Mouse (Mus musculus) midbrain, embryonic 12.5 days (tissue): Measurements from ENCODE around the gene Fbn1. TPM values are rescaled to one million over a fixed set of nuclear protein-coding genes. Genes with fewer than 3 reads are reported as not detected.

ENCODE experiments used
- ATAC-seq: fragments of 200-750 bp; cut with Nextera tagmentation; 2 replicates; pipeline ENCODE4 v1.8.0; 2017; ENCODE audit warnings: low read depth, moderate TSS enrichment, moderate library complexity; ENCODE audit not compliant: low FRiP score
- H3K27ac ChIP-seq: fragments of 300-500 bp; sonication (generic); replicated peaks from 2 replicates; pipeline ENCODE4 v1.5.1; 2016; ENCODE audit warnings: mild to moderate bottlenecking
- H3K27me3 ChIP-seq: fragments of 300-500 bp; sonication (generic); 2 replicates; pipeline ENCODE4 v1.6.1; 2016; ENCODE audit warnings: mild to moderate bottlenecking
- H3K36me3 ChIP-seq: fragments of 300-500 bp; sonication (generic); 2 replicates; pipeline ENCODE4 v1.6.1; 2016
- H3K4me1 ChIP-seq: fragments of 300-500 bp; sonication (generic); 2 replicates; pipeline ENCODE4 v1.6.1; 2016
- H3K4me2 ChIP-seq: fragments of 300-500 bp; sonication (generic); replicated peaks from 2 replicates; pipeline ENCODE4 v1.6.1; 2016; ENCODE audit warnings: mild to moderate bottlenecking, moderate library complexity
- H3K4me3 ChIP-seq: fragments of 300-500 bp; sonication (generic); 2 replicates; pipeline ENCODE4 v1.5.1; 2016; ENCODE audit warnings: mild to moderate bottlenecking
- H3K9ac ChIP-seq: fragments of 300-500 bp; sonication (generic); replicated peaks from 2 replicates; pipeline ENCODE4 v1.6.1; 2016; ENCODE audit warnings: mild to moderate bottlenecking, moderate library complexity
- H3K9me3 ChIP-seq: fragments of 300-500 bp; sonication (generic); 2 replicates; pipeline ENCODE4 v1.6.1; 2016; ENCODE audit warnings: mild to moderate bottlenecking
- WGBS: fragments of 180-500 bp; shearing (Covaris S2); methylation state at CpG from one replicate; pipeline ENCODE4 v1.1.7; 2016; 5-methylcytosine and 5-hydroxymethylcytosine counted together
- polyA plus RNA-seq: library from polyadenylated mRNA; unstranded; fragments of >200 nt; fragmentation: Nextera tagmentation; extraction: Ambion mirVana; gene quantifications from 2 replicates; pipeline ENCODE4 v1.2.1, GENCODE M21; 2016

The Fbn1 gene
- polyA plus RNA-seq, 1 experiment from 2014 or later = 10.9 TPM

DNA sequence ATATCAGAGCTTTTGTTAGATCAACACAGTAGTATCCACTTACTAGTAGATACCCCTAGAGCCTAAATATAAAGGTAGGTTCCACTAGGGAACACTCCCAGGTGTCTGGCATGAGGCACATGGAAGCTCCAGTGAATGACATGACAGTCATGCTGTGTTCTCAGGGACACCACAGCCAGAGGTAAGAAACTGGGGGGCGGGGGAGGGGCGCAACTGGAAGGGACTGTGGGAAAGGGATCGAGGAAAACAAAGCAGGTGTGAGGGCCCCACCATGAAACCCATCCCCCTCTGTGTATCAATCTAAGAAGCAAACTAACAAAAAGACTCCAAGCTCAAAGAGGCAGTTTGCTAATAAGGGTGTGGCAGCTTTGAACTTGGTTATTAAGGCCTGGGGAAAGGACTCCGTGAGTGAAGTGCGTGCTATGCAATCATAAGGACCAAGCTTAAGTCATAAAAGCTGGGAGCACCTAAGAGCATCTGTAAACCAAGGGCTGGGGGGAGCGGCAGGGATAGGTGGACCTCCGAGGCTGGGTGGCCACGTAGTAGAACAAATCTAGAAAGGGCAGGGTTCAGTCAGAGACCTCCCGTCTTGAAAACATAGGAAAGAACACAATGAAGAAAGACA is 60.4 kb downstream of the Fbn1 start:
- no peaks in the 10 kb centered on the region for H3K27me3 ChIP-seq
- ATAC-seq = no peak
- WGBS = 85% methylated on average over 9 of the region's 9 CpGs
- H3K27ac ChIP-seq = no peak overlapping the region
- H3K4me1 ChIP-seq = no peaks in the 10 kb centered on the region
- no peaks in the 10 kb centered on the region for H3K36me3 ChIP-seq
- no peak overlapping the region for H3K4me2 ChIP-seq
- H3K9me3 ChIP-seq = no peaks in the 10 kb centered on the region
- H3K4me3 ChIP-seq = no peak overlapping the region
- H3K9ac ChIP-seq = no peak overlapping the region

DNA sequence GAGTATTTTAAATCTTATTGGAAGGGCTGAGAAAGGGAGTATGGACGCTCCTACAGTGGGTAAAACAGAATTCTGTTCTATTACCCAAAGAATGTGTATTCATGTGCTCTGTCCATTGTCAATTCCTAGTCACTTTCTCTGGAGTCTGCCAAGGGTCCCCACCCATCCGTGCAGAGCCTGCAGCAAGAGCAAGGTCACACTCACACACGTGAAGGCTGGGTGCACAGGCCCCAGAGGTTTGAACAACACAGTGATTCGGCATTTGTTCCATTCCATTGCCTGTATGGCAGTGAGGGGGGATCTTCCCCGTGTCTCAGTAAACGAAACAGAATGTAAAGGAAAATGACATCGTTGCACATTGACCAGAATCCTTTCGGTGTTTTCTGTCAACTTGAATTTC is 69.4 kb downstream of the Fbn1 start:
- H3K36me3 ChIP-seq = no peaks in the 10 kb centered on the region
- H3K27me3 ChIP-seq = no peaks in the 10 kb centered on the region
- H3K27ac ChIP-seq = no peak overlapping the region
- WGBS = 75% methylated on average over 8 of the region's 8 CpGs
- no peaks in the 10 kb centered on the region for H3K9me3 ChIP-seq
- no peak overlapping the region for H3K4me3 ChIP-seq
- no peak overlapping the region for H3K4me2 ChIP-seq
- no peak for ATAC-seq
- no peaks in the 10 kb centered on the region for H3K4me1 ChIP-seq
- no peak overlapping the region for H3K9ac ChIP-seq

DNA sequence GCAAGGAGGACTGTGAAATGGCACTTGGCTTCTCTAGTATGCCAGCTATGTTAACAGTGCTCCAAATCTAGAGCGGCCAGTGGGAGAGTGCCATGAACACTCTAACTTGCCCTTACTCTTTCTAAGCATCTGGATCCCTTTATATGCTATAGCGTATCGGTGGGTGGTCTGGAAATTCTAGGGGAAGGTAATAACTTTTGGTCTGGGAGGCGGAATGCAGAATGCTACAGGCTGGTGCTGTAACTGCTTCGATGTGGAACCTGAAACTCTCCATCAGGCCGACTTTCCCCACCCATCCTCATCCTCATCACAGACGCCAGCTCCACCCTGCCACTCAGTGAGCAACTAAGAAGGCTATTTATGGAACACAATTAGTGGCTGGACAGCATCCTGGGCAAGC is 71.6 kb downstream of the Fbn1 start:
- ATAC-seq = no peak
- Histone ChIP-seq H3K4me2 (no peak overlapping the region), H3K4me3 (no peak overlapping the region)

DNA sequence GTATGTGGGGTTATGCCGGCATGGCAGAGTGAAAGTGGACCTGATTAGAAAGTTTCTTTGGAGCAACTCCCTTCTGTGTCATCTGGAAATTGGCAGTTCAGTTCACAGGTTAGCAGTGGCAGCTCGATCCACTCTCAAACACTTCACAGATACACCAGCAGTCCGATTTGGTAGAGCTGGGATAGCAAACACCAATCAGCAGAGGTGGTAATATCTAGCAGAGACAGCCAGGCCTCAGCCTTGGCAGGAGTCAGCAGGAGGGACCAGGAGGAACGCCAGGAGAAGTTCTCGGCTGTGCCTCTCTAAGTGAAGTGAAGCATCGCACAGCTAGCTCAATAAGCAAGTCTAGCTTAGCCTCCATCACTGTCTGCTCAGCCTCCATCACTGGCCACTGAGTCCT is 74.3 kb downstream of the Fbn1 start:
- Histone ChIP-seq H3K4me2 (no peak overlapping the region), H3K27ac (no peak overlapping the region), H3K27me3 (no peaks in the 10 kb centered on the region), H3K4me3 (no peak overlapping the region), H3K4me1 (no peaks in the 10 kb centered on the region), H3K36me3 (no peaks in the 10 kb centered on the region), H3K9ac (no peak overlapping the region), H3K9me3 (no peaks in the 10 kb centered on the region)
- 90% methylated on average over 6 of the region's 6 CpGs for WGBS
- no peak for ATAC-seq

More for the DNA sequence above, 71.6 kb downstream of the Fbn1 start:
- H3K36me3 ChIP-seq = no peaks in the 10 kb centered on the region
- no peak overlapping the region for H3K27ac ChIP-seq
- H3K27me3 ChIP-seq = no peaks in the 10 kb centered on the region
- 78% methylated on average over 7 of the region's 7 CpGs for WGBS
- H3K9ac ChIP-seq = no peak overlapping the region
- H3K4me1 ChIP-seq = no peaks in the 10 kb centered on the region
- H3K9me3 ChIP-seq = no peaks in the 10 kb centered on the region

DNA sequence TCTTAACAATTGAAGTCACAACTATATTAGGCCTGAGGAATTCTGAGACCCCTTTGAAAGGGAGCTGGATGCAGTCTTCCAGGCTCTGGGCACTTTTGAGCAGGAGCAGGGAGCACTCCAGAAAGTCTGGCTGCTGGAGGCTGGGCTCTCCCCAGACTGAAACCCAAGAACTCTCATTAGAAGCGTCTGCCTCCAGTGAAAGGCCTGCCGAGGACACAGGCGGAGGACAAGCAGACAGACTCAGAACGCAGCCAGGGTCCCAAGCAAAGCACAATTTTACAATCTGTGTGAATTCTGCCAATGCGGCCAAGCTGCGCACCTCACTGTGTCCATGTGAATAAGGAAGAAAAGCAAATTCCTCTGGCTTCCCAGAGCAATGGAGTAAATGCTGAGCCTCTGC is 76.3 kb downstream of the Fbn1 start:
- H3K4me2 ChIP-seq = no peak overlapping the region
- no peaks in the 10 kb centered on the region for H3K9me3 ChIP-seq
- no peaks in the 10 kb centered on the region for H3K36me3 ChIP-seq
- H3K4me1 ChIP-seq = no peaks in the 10 kb centered on the region
- WGBS = 73% methylated on average over 6 of the region's 6 CpGs
- no peak overlapping the region for H3K27ac ChIP-seq
- H3K27me3 ChIP-seq = no peaks in the 10 kb centered on the region
- H3K4me3 ChIP-seq = no peak overlapping the region
- no peak for ATAC-seq
- no peak overlapping the region for H3K9ac ChIP-seq

DNA sequence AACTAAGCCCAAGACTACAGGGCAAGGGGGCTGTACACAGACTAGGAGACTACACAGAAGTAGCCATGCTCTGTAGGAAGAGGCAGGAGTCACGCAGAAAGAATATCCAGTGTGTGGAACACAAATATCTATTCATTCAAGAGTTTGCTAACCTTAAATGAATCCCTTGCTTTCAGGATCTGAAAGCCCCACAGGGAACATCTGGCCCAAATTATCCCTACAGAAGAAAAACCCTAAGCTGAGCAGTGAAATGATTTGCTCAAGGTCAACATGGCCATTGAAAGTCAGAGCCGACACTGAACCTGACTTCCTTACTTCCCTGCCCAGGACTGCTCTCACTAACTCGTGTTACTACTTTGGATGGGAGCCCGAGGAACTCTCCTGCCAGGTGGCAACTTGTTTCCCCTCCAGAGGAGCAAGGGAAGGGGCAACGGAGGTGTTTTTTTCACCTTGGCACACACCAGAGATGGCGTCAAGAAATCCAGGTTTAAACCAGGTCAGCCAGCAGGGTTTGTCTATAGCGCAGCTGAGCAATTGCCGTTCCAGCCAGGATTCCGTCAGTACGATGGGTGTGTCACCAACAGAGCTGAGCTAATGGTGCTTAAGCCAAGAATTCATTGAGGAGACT is 78.9 kb downstream of the Fbn1 start:
- H3K36me3 ChIP-seq = no peaks in the 10 kb centered on the region
- WGBS = 87% methylated on average over 10 of the region's 10 CpGs

DNA sequence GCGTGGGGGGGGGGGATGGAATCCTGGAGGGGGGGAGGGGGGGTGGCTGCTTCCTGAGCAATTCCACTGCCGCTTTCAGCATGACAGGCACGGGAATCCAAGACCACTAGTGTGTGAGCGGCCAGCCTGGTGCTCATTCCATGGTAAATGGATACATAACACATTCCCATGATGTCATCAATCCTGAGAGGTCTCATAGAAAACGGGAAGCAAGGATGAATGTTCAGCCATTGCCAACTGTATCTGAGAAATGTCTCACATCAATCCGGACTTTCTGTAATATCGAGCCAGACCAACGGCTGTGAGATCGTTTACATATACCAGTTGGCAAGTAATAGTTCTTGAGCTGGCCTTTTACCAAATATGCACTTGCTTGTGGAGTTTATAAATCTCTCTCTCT is 87.2 kb downstream of the Fbn1 start:
- no peak overlapping the region for H3K27ac ChIP-seq
- 89% methylated on average over 9 of the region's 9 CpGs for WGBS
- no peaks in the 10 kb centered on the region for H3K9me3 ChIP-seq
- H3K4me3 ChIP-seq = no peak overlapping the region
- no peaks in the 10 kb centered on the region for H3K27me3 ChIP-seq
- H3K4me2 ChIP-seq = no peak overlapping the region
- no peaks in the 10 kb centered on the region for H3K36me3 ChIP-seq
- H3K9ac ChIP-seq = no peak overlapping the region
- no peaks in the 10 kb centered on the region for H3K4me1 ChIP-seq
- ATAC-seq = no peak

More for the DNA sequence above, 78.9 kb downstream of the Fbn1 start:
- Histone ChIP-seq H3K27ac (no peak overlapping the region), H3K27me3 (no peaks in the 10 kb centered on the region), H3K9me3 (no peaks in the 10 kb centered on the region), H3K4me2 (no peak overlapping the region), H3K4me1 (no peaks in the 10 kb centered on the region), H3K4me3 (no peak overlapping the region), H3K9ac (no peak overlapping the region)
- no peak for ATAC-seq

DNA sequence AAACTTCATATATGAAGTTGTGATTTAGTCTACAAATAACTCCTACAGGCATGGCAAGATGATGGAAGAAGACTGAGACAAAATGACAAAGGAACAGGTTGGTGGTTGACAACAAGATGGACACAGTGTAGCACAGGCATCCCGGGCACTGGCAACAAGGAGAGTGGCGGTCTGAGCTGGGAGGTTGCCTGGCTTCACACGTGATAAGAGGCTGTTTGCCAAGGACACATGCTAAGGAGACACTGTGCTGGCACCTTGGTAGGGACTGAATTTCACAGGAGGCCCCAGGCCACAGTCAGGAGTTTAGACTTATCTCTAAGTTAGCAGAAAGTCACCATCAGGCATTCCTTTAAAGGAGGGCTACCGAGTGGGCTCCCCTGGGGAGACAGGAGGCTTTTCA is 88.1 kb downstream of the Fbn1 start:
- ATAC-seq = no peak
- Histone ChIP-seq H3K27ac (no peak overlapping the region), H3K27me3 (no peaks in the 10 kb centered on the region), H3K4me2 (no peak overlapping the region), H3K4me1 (no peaks in the 10 kb centered on the region), H3K9me3 (no peaks in the 10 kb centered on the region), H3K4me3 (no peak overlapping the region), H3K36me3 (no peaks in the 10 kb centered on the region), H3K9ac (no peak overlapping the region)
- 88% methylated on average over 4 of the region's 4 CpGs for WGBS

DNA sequence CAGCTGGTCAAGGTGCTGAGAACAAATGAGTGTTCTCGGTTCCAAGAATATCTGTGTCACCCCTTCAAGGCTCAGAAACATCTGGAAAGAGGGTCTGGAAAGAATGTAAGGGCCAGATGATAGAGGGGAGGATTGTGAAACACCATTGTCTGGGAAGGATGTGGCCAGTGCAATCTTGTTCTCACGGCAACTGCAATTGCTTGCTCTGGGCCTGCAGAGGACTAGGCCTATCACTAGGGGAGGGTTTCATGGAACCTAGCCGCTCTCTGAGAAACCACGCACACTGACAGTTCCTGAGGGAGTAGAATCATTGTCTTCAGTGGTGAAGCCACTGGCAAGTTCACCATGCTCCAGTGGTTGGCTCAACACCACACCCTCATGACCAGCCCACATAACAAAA is 89.2 kb downstream of the Fbn1 start:
- ATAC-seq = no peak
- H3K9me3 ChIP-seq = no peaks in the 10 kb centered on the region
- no peak overlapping the region for H3K9ac ChIP-seq
- H3K27me3 ChIP-seq = no peaks in the 10 kb centered on the region
- WGBS = 86% methylated on average over 4 of the region's 4 CpGs
- no peaks in the 10 kb centered on the region for H3K4me1 ChIP-seq
- no peak overlapping the region for H3K4me2 ChIP-seq
- H3K27ac ChIP-seq = no peak overlapping the region
- no peak overlapping the region for H3K4me3 ChIP-seq
- H3K36me3 ChIP-seq = no peaks in the 10 kb centered on the region

DNA sequence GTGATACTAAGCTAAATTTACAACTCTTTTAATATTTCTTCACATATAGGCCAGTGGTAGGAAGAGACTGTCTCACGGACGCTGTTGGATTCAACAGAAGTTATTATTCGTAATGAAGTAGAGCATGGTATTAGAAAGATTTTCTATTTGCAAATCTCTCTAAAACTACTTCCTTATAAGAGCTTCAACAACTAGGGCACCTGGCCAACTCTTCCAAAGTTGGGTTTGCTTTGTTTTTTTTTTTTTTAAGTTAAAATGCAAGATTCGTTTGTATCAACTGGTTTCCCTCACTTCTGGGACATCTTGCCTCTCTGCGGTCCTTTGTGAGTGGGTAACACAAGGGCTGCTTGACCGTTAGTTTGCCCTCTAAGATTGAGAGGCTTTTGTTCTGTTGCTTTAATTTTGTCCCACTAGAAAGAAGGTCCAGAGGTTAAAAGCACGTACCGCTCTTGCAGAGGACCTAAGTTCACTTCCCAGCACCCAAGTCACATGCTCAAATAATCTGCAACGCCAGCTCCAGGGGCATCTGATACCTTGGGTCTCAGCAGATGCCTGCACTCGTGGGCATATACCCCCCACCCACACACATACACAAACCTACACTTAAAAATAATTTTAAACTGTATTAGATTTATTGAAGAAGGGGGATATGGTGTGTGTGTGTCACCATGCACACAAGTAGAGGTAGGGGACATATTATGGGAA is 91.1 kb downstream of the Fbn1 start:
- Histone ChIP-seq H3K27ac (no peak overlapping the region), H3K4me2 (no peak overlapping the region), H3K4me1 (no peaks in the 10 kb centered on the region), H3K4me3 (no peak overlapping the region), H3K27me3 (no peaks in the 10 kb centered on the region), H3K9ac (no peak overlapping the region), H3K36me3 (no peaks in the 10 kb centered on the region), H3K9me3 (no peaks in the 10 kb centered on the region)
- WGBS = 80% methylated on average over 10 of the region's 10 CpGs
- ATAC-seq = no peak

DNA sequence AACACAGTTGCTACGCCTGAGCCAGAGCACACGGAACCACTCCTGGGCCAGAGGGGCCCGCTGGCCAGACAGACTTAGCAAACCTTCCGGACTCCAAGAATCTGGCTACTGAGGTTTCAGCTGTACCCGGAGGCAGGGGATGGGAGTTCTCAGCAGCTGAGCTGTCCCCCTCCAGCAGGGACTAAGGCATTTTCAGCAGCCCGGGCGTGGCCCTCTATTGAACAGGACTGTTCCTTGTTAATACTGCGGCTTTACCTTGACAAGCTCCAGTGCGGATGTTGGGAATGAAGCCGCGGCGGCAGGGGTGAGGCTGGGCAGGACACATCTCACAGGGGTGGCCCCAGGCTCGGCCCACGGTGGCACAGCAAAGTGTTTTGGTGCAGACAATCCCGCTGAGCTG is 95.4 kb downstream of the Fbn1 start:
- no peak overlapping the region for H3K27ac ChIP-seq
- no peaks in the 10 kb centered on the region for H3K4me1 ChIP-seq
- H3K4me2 ChIP-seq = no peak overlapping the region
- no peaks in the 10 kb centered on the region for H3K36me3 ChIP-seq
- H3K27me3 ChIP-seq = no peaks in the 10 kb centered on the region
- WGBS = 94% methylated on average over 15 of the region's 15 CpGs
- no peak for ATAC-seq
- no peak overlapping the region for H3K9ac ChIP-seq
- no peak overlapping the region for H3K4me3 ChIP-seq
- H3K9me3 ChIP-seq = no peaks in the 10 kb centered on the region

DNA sequence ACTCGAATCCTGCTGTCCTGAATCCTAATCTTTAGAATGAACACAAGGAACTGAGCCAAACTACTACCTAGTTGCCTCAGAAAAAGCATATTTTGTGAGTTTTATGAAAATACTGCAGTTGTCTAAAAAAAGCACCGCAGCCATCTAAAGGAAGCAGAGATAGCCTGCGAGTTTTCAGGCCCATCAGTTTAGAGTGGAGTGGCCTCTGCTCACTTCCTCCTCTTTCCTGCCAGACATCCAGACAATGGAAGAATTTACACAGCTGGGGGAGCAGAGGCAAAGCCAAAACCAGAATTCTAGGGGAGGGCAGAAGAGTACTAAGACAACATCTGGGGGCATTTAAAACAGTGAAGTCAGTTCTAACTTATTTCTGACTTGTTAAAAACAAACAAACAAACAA is 96.0 kb downstream of the Fbn1 start:
- no peak overlapping the region for H3K9ac ChIP-seq
- WGBS = 92% methylated on average over 3 of the region's 3 CpGs
- no peaks in the 10 kb centered on the region for H3K27me3 ChIP-seq

More for the DNA sequence above, 96.0 kb downstream of the Fbn1 start:
- Histone ChIP-seq H3K27ac (no peak overlapping the region), H3K36me3 (no peaks in the 10 kb centered on the region), H3K4me2 (no peak overlapping the region), H3K4me1 (no peaks in the 10 kb centered on the region), H3K4me3 (no peak overlapping the region), H3K9me3 (no peaks in the 10 kb centered on the region)
- no peak for ATAC-seq
